Mouse (Mus musculus) lung, adult 2 months (tissue): ENCODE results near the gene Arl15.

ENCODE experiments used
- CTCF ChIP-seq: fragments of 200-500 bp; IDR thresholded peaks from 2 replicates; pipeline ENCODE4 v1.5.1; 2011; ENCODE audit warnings: mild to moderate bottlenecking, low read length, control low read depth; ENCODE audit not compliant: insufficient read depth
- POLR2A ChIP-seq: fragments of 200-500 bp; IDR thresholded peaks from 2 replicates; pipeline ENCODE4 v1.6.1; 2011; ENCODE audit warnings: low read depth, mild to moderate bottlenecking, control low read depth, low read length, borderline replicate concordance; ENCODE audit errors: extremely low read depth

GRCm38 (mm10) chr13:113851602-113852375 is 57.5 kb downstream of the Arl15 start:
- TF ChIP-seq CTCF (no peak), POLR2A (no peak)
